Mouse (Mus musculus): Measurements from ENCODE around the gene Sparcl1.

The Sparcl1 gene

DNA sequence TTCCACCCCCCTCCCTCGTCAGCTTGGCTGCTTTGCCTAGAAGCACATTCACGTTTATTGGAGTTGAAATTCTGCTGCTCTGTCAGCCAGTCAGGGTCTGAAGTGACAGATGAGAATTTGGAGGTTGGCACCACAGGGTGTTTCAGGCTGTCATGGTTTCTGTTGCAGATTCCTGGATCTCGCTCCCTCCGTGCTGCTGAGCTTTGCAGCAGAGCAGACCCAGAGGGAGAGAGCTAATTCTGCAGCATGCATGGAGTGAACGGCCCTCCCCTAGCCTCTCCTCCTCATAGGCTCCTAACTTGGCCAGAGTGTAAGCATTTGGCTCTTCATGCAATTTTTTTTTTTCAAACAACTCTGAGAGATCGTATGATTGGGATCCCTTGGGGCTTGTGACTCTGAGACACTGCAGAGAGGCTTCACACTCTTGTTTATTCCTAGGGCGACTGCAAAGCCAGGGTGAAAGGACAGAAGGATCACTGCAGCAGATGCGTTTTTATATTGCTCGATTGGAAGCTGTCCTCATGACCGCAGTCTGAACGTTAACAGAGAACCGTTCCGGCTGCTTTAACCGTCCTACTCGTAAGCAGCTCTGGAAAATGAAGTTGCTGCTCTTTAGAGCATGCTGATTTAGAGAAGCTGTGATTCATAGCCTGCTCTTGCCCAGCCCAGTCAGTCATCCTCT, at the start of gene Sparcl1:
TSS of gene Sparcl1 (minus strand) at position 243 of the 682 bp plus-strand sequence.
- in situ Hi-C loops (cut with MboI, MseI): no loop called here

DNA sequence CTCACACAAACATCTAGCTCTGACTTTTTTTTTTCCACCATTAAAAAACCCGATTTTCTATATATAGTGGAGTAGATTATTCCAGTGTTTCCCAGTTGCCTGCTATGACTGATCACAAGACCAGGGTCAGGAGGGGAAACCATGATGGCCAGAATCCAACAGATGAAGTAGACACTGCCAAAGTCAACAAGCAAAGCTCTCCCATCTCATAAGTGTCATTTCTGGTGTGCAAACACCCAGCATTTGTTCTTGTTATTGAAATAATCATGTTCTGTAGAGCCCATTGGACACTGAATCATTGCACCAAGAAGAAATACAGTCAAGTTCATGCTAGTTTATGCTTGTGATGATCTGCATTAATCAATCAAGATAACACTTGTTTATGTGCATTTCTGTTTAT, 47.9 kb upstream of the Sparcl1 start:
- in situ Hi-C loops (cut with MboI, MseI): no loop called here

DNA sequence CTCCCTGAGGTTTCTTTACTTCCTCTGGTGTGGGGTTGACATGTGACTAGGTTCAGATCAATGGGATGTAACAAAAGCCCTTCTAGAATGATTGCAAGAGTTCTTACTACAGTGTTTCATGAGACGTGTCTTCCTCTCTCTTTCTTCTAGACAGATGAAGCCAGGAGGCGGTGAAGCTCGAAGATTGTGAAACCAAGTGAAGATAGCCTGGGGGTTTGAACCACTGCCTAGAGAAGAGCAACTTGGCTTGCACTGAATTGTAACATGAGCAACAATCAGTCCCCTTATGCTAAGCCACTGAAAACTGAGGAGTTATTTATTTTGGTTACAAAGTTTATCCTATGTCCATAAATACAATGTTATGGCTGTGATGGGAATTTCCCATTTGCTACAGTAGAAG, 47.0 kb upstream of the Sparcl1 start:
- in situ Hi-C loops (cut with MboI, MseI): no loop called here

DNA sequence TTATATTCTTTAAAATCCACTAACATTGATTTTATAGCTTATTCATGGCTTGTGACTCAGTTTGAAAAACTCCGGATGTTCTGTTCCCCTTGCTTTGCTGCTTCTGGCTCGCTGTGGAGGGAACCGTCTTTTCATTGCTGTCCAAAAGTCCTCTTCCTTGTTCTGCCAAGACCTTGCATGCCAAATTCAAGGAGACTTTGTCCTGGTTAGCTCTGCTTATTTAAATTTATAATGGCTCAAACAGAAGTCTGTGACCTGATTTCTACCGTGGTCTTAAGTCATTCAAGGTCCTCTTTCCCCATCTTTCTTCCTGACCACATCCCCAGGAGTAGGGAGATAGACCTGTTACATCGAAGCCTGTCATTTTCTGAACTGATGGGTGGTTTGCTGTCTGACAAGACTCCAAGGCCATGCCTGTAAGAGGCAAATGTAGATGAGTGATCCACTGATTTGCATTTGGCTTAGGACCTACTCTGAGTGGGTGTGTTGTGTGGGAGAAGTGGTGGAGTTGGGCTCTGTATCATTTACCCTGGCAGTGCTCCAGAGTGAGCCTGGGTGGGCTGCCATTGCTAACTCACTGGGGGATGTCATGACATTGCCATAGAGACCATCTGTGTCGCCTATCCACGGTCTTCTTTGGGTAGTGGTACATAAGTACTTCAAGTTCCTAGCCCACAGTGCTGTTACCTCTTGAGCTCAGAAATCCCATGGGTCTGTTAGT, 45.0 kb upstream of the Sparcl1 start:
- in situ Hi-C loops (cut with MboI, MseI): no loop called here

- in situ Hi-C loops (cut with MboI, MseI): no loop called here
Observed at GRCm38 (mm10) chr5:104157701-104158100, 44.2 kb upstream of the Sparcl1 start.

DNA sequence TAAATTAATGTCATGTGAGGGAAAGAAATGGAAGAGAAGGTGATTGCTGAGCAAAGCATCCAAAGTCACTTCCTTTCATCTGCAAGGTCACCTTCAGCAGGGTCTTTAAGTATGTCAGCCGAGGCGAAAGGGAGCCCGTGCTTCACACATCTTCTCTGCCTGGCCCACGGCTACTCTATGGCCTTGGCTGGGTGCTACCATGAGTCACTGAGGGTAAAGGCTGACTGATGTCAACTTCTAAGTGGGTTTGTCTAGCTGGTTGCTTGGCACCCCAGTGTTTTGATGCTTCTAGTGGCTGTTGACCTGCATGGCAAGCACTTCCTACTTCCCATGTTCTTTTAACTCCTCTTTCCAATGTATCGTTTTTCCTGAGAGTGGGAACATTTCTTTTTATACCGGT, 36.7 kb upstream of the Sparcl1 start:
- in situ Hi-C loops (cut with MboI, MseI): no loop called here

DNA sequence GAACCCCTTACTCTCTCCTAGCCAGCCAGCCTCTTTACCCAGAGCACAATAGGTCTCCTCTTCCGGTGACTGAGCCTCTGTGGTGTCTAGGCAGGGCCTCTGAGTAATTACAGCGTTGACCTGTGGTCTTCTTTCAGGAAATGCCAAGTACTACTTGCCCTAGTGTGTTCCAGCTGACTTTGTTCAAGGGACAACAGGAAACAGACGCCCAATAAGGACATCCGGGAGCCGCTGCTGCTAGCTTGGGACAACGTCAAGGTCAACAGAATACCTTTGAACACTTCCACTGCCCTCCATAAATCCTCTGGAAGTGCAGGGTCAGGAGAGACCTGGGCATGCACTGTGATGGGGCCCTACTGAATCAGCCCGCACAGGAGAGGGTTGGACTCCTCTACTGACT, 35.8 kb upstream of the Sparcl1 start:
- in situ Hi-C loops (cut with MboI, MseI): no loop called here

- in situ Hi-C loops (cut with MboI, MseI): no loop called here
Observed at GRCm38 (mm10) chr5:104144057-104144456, 30.5 kb upstream of the Sparcl1 start.

DNA sequence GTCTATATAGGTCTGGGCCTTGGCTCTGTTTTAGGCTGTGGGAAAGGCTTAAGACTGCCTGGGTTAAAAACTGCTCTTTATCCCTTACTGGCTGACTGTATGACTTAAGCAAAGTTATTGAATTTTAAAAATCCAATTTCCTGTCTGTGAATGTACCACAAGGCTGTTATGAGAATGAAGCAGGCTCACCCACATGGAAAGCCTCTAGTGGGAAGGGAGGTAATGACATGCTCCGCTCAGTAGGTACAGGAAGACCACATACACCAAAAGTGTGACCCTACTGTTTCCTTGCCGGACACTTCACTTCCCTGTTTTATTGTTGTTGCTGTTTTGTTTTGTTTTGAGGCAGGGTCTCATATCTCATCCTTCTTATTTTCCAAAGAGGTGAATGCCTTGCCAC, 27.5 kb upstream of the Sparcl1 start:
- in situ Hi-C loops (cut with MboI, MseI): no loop called here

DNA sequence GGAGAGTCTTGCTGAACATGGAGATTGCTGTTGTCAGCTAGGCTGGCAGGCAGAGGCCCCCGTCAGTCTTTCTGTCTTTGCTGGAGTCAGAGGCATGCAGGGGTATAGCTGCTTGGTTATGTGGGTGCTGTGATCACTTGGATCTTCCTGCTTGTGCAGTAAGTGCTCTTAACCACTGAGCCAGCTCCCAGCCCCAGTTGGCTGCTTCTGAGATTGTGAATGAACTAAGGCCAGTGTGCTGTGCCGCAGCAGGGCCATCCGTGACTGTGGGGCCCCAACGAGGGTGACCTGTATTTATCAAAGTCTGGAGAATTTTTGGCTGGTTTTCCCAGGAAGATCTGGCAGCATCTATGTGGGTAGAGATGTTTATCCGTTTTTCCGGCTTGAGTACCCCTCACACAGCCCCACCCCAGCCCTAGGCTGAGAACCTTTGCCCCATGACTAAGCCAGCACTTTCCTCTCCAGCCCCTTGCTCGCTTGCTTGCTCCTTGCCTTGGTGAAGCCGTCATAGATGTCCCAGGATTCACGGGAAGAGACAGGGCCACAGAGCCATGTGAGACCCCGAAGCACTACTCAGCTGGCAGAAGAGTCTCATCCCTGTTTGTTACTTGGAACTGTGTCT, 24.5 kb upstream of the Sparcl1 start:
- in situ Hi-C loops (cut with MboI, MseI): no loop called here

GRCm38 (mm10) chr5:104133752-104134151, 20.2 kb upstream of the Sparcl1 start:
- in situ Hi-C loops (cut with MboI, MseI): no loop called here

DNA sequence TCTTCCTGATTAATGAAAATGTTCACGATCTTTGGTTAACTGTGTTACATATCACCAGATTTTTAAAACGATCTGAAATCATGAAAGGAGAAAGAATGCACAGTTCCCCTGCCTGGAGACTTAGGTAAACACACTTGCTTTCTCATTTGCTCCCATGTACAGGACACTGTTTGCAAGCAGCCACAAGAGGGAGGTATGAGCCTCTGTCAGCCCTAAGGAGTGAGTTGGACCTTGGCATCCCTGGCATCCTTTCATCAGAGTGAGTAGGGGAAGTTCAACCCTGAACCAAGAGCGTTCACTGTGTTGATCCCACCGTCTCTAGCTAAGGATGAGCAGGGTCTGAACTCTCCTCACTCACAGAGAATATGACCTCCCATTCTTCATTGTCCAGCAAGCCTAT, 18.0 kb upstream of the Sparcl1 start:
- in situ Hi-C loops (cut with MboI, MseI): no loop called here

- in situ Hi-C loops (cut with MboI, MseI): no loop called here
Observed at GRCm38 (mm10) chr5:104130891-104131290, 17.4 kb upstream of the Sparcl1 start.

DNA sequence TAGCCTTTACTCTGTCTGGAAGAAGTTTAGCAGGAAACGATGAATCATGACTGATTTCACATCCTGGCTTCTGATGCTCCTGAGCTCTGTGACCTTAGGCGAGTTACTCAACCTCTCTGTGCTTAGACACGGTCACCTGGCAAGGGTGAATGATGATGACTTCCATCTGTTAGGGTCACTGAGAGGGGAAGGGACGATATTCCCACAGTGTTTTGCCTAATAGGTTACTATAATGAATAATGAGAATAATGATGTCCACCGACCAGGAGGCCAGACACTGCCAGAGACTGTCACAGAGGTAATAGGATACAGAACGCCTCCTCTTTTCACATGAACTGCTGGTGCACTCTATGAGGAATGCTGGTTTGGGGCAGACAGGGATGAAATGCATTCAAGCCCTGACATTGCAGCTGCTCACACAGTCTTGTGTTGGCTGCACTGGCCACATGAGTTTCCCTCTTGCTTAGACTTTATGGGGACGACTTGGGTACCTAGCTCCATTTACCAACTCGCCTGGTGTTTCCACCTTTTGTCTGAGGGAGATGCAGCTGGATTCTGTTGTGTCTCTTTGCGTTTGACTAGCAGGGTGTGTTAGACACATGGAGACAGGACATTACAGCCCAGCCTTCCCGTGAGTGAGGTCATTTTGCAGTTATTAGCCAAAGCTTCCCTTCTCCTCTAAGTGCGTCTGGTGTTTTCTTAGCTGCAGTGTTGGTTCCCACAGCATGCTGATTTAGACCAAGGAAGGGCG, 14.9 kb upstream of the Sparcl1 start:
- in situ Hi-C loops (cut with MboI, MseI): no loop called here

DNA sequence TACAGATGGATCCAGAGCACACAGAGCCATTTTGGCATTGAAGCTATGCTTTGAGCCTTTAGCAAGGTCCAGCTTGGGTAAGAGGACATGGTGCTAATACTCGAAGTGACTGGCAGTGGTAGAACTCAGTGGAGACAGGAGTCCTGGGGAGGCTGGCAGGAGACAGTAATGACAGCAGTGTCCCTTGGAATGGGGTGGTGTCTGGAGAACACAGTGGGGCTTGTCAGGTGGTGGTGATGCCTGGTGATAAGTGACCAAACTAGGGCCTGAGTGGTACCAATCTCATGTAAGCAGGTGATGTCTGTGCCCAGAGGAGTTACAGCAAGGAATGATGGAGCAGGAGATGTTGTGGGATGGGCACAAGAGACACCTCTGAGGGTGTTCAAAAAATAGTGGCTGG, 13.8 kb upstream of the Sparcl1 start:
- in situ Hi-C loops (cut with MboI, MseI): no loop called here

GRCm38 (mm10) chr5:104126561-104127320, 13.2 kb upstream of the Sparcl1 start:
- in situ Hi-C loops (cut with MboI, MseI): no loop called here

DNA sequence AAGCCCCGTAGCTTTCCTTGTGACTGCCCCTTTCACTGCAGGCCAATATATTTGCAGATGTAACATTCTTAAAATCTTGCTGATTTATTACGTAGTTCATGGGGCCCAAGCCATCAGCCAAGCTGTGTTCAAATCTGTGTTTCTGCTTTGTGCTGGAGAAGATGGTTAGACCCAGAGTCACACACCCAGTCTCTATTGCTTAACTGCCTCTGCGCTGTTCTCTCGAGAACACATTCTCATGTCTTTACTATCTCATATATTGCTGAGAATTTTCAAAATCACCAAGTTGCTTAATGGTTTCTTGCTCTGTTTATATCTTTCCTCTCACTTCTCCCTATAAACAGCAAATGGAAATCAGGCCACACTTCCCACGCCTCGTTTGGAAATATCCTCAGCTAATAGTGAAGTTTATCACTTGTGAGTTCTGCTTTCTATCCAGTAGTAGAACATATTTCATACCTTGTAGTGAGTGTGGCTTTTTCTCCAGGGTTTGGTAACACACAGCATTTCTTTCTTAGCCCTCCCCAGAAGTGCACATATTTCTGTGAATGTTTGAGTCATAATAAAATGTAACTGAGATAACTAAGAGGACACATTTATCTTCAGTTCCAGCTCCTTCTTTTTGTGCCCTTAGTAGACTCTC, 10.6 kb upstream of the Sparcl1 start:
- in situ Hi-C loops (cut with MboI, MseI): no loop called here

DNA sequence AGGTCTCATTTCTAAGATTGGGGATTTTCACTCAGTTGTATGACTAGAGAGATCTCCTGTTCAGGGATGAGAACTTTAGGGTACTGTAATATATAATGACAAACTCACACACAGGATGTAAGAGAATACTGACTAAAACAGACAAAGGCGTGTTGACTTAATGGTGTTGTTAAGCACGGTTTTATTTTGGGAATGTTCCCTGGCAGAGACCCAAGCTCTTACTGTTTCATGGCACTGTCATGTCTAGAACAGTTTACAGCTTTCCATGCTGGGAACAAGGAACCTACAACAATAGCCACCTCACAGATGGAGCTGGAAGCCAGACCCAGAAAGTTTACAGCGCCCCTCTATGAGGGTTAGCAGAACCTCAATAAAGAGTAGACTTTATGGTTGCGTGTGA, 2.4 kb upstream of the Sparcl1 start:
- in situ Hi-C loops (cut with MboI, MseI): no loop called here

DNA sequence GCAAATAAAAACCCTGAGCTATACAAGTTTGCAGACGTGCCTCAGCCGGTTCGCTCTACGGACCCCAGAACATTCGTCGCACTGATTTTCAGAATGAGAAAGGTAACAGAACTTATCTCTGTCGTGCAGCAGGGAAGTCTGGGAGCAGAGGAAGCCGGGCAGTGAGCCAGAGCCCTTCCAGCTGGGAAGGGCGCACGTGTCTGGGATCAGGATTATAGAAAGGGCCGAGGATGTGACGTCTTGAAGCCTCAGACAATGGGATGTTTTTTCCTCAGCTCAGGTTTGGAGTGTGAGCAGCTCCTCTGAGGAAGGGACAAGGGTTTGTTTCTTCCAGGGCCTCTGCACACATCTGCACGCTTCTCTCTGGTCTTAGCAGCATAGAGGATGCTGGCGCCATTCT, 1.6 kb upstream of the Sparcl1 start:
- in situ Hi-C loops (cut with MboI, MseI): no loop called here

DNA sequence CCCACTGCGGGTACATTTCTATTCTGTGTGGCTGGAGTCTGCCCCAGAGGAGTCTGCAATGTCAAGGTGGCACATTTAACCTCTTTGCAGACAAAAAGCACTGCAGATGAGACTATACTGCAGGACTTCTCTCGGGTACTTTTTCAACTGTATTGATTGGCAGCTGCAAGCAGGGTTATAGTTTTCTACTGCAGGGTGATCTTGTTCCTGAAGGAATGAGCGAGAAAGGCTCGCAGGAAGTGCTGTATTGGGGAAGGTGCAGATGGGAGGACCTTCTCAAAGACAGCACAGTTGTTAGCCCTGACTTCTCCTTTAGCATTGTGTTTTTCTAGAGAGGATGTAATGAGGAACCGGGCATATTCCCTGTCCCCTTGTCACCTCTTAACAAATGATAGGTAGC, 1.0 kb downstream of the Sparcl1 start:
- in situ Hi-C loops (cut with MboI, MseI): no loop called here

GRCm38 (mm10) chr5:104112016-104112415, 1.5 kb downstream of the Sparcl1 start:
- in situ Hi-C loops (cut with MboI, MseI): no loop called here
